Mouse (Mus musculus) intestine, postnatal 0 days (tissue): ENCODE data around the gene Tapt1. TPM values are rescaled to one million over a fixed set of nuclear protein-coding genes. Genes with fewer than 3 reads are reported as not detected.

Experiments used
- ATAC-seq: fragments of 200-750 bp; cut with Nextera tagmentation; 2 replicates; pipeline ENCODE4 v1.8.0; 2017; ENCODE audit warnings: mild to moderate bottlenecking, moderate TSS enrichment, moderate library complexity
- H3K27ac ChIP-seq: fragments of 300-500 bp; sonication (generic); 2 replicates; pipeline ENCODE4 v1.5.1; 2014; ENCODE audit warnings: mild to moderate bottlenecking, low read depth, low read length, moderate library complexity
- H3K27me3 ChIP-seq: fragments of 300-500 bp; sonication (generic); replicated peaks from 2 replicates; pipeline ENCODE4 v1.6.1; 2014; ENCODE audit warnings: low read length, mixed read lengths; ENCODE audit not compliant: control insufficient read depth, insufficient read depth
- H3K36me3 ChIP-seq: fragments of 300-500 bp; sonication (generic); 2 replicates; pipeline ENCODE4 v1.6.1; 2014; ENCODE audit warnings: mild to moderate bottlenecking, moderate library complexity; ENCODE audit not compliant: control insufficient read depth, insufficient read depth
- H3K4me1 ChIP-seq: fragments of 300-500 bp; sonication (generic); replicated peaks from 2 replicates; pipeline ENCODE4 v1.6.1; 2014; ENCODE audit warnings: antibody characterized with exemption, low read length, mixed read lengths; ENCODE audit not compliant: control insufficient read depth, insufficient read depth
- H3K4me2 ChIP-seq: fragments of 300-500 bp; sonication (generic); replicated peaks from 2 replicates; pipeline ENCODE4 v1.6.1; 2014; ENCODE audit warnings: low read depth, mild to moderate bottlenecking, moderate library complexity
- H3K4me3 ChIP-seq: fragments of 300-500 bp; sonication (generic); 2 replicates; pipeline ENCODE4 v1.5.1; 2014; ENCODE audit warnings: low read depth, low read length
- H3K9ac ChIP-seq: fragments of 300-500 bp; sonication (generic); 2 replicates; pipeline ENCODE4 v1.6.1; 2014; ENCODE audit warnings: mild to moderate bottlenecking, low read depth, low read length
- H3K9me3 ChIP-seq: fragments of 300-500 bp; sonication (generic); 2 replicates; pipeline ENCODE4 v1.6.1; 2016; ENCODE audit warnings: mixed run types; ENCODE audit not compliant: control insufficient read depth
- CTCF ChIP-seq: sonication (generic); IDR thresholded peaks from 2 replicates; pipeline ENCODE4 v1.5.1; 2016; ENCODE audit warnings: low read depth, mild to moderate bottlenecking, control low read depth, antibody characterized with exemption, moderate library complexity
- WGBS: fragments of 180-500 bp; shearing (Covaris S2); extraction: QIAGEN DNeasy Blood & Tissue Kit; methylation state at CpG from one replicate; pipeline ENCODE4 v1.1.7; 2014; 5-methylcytosine and 5-hydroxymethylcytosine counted together
- polyA plus RNA-seq: library from polyadenylated mRNA; unstranded; fragments of >200 nt; fragmentation: Nextera tagmentation; extraction: Ambion mirVana; gene quantifications from 2 replicates; pipeline ENCODE4 v1.2.1, GENCODE M21; 2015

The Tapt1 gene
- polyA plus RNA-seq, 1 experiment from 2014 or later = 14.1 TPM

- TF ChIP-seq CTCF = no peak
- 36% methylated on average over 7 of the region's 7 CpGs for WGBS
- no peaks in the 10 kb centered on the region for H3K9me3 ChIP-seq
- ATAC-seq = no peak
- no peak overlapping the region for H3K9ac ChIP-seq
- no peak overlapping the region for H3K4me3 ChIP-seq
- no peak overlapping the region for H3K27ac ChIP-seq
- H3K4me1 ChIP-seq = no peaks in the 10 kb centered on the region
- H3K4me2 ChIP-seq = no peak overlapping the region; the same call in 1 of the 2 replicates
- H3K36me3 ChIP-seq = no peaks in the 10 kb centered on the region
- no peaks in the 10 kb centered on the region for H3K27me3 ChIP-seq
These were observed 13.0 kb upstream of the Tapt1 start for GRCm38 (mm10) chr5:44239187-44240136.

GRCm38 (mm10) chr5:44238201-44238600 lies 11.8 kb upstream of the Tapt1 start:
- ATAC-seq = no peak

GRCm38 (mm10) chr5:44234606-44235005 lies 8.2 kb upstream of the Tapt1 start:
- no peak overlapping the region for H3K9ac ChIP-seq
- no peaks in the 10 kb centered on the region for H3K36me3 ChIP-seq
- no peak overlapping the region for H3K4me2 ChIP-seq
- H3K9me3 ChIP-seq = no peaks in the 10 kb centered on the region
- H3K4me3 ChIP-seq = no peak overlapping the region
- H3K27me3 ChIP-seq = no peaks in the 10 kb centered on the region
- WGBS = 93% methylated on average over 7 of the region's 7 CpGs
- no peak for TF ChIP-seq CTCF
- ATAC-seq = no peak
- H3K27ac ChIP-seq = no peak overlapping the region
- no peaks in the 10 kb centered on the region for H3K4me1 ChIP-seq

More at GRCm38 (mm10) chr5:44238201-44238600, 11.8 kb upstream of the Tapt1 start:
- no peak overlapping the region for H3K27ac ChIP-seq
- H3K9me3 ChIP-seq = no peaks in the 10 kb centered on the region
- WGBS = 85% methylated on average over 7 of the region's 7 CpGs
- no peaks in the 10 kb centered on the region for H3K4me1 ChIP-seq
- no peaks in the 10 kb centered on the region for H3K27me3 ChIP-seq
- H3K36me3 ChIP-seq = no peaks in the 10 kb centered on the region
- no peak overlapping the region for H3K9ac ChIP-seq
- H3K4me2 ChIP-seq = no peak overlapping the region
- no peak for TF ChIP-seq CTCF
- H3K4me3 ChIP-seq = no peak overlapping the region

- H3K4me3 ChIP-seq = no peak overlapping the region
- no peak overlapping the region for H3K9ac ChIP-seq
- H3K27ac ChIP-seq = no peak overlapping the region
- H3K36me3 ChIP-seq = no peaks in the 10 kb centered on the region
- no peak for ATAC-seq
- WGBS = 92% methylated on average over 3 of the region's 3 CpGs
- H3K9me3 ChIP-seq = no peaks in the 10 kb centered on the region
- H3K4me2 ChIP-seq = no peak overlapping the region
- no peaks in the 10 kb centered on the region for H3K4me1 ChIP-seq
- H3K27me3 ChIP-seq = no peaks in the 10 kb centered on the region
- TF ChIP-seq CTCF = no peak
These were observed 7.5 kb upstream of the Tapt1 start for GRCm38 (mm10) chr5:44233933-44234332.

GRCm38 (mm10) chr5:44228756-44229155 lies 2.3 kb upstream of the Tapt1 start:
- H3K4me1 ChIP-seq = peaks cover 4% of the 10 kb centered on the region
- no peak for TF ChIP-seq CTCF
- H3K9me3 ChIP-seq = no peaks in the 10 kb centered on the region
- no peak overlapping the region for H3K4me3 ChIP-seq
- H3K36me3 ChIP-seq = no peaks in the 10 kb centered on the region
- ATAC-seq = no peak
- no peak overlapping the region for H3K4me2 ChIP-seq
- no peak overlapping the region for H3K27ac ChIP-seq
- WGBS = 85% methylated on average over 4 of the region's 4 CpGs
- H3K9ac ChIP-seq = no peak overlapping the region
- no peaks in the 10 kb centered on the region for H3K27me3 ChIP-seq

- Histone ChIP-seq H3K9me3 (no peaks in the 10 kb centered on the region), H3K9ac (no peak overlapping the region), H3K36me3 (no peaks in the 10 kb centered on the region), H3K4me2 (no peak overlapping the region), H3K4me1 (peaks cover 4% of the 10 kb centered on the region), H3K4me3 (no peak overlapping the region), H3K27me3 (no peaks in the 10 kb centered on the region), H3K27ac (no peak overlapping the region)
- TF ChIP-seq CTCF = no peak
- 74% methylated on average over 1 of the region's 1 CpGs for WGBS
- ATAC-seq = no peak
These were observed 1.9 kb upstream of the Tapt1 start for GRCm38 (mm10) chr5:44228323-44228722.
